Mouse (Mus musculus) bone marrow macrophage, adult 2 months (primary cell): ENCODE data around the gene Inhbc.

Source experiments
- CTCF ChIP-seq: IDR thresholded peaks from 2 replicates; pipeline ENCODE4 v1.5.1; 2012; ENCODE audit warnings: low read depth, mild to moderate bottlenecking, low read length, moderate library complexity
- POLR2A ChIP-seq: IDR thresholded peaks from 2 replicates; pipeline ENCODE4 v1.6.1; 2012; ENCODE audit warnings: mild to moderate bottlenecking, low read depth, low read length, borderline replicate concordance

DNA sequence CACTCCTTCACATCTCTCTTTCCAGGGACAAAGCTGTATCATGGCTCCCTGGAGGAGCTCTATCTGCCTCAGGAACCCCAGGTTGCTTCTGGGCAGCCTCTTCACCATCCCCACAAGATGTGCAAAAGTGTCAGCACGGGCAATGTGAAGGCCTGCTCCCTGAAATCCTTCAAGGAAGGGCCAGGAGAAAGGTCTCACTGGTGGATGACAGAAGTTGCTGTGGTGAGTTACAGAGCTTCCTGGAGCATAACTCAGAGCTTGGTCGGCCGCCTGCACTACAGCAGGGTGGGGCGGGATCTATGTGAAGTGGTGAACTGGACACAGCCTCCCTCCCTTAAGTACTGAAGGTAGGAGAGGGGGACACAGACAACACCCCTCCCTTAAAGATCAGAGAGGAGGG is 47.6 kb downstream of the Inhbc start:
- TF ChIP-seq CTCF (no peak; the same call in 1 of the 2 replicates), POLR2A (no peak)
